Mouse (Mus musculus): ENCODE measurements at regions not wholly inside any gene's neighbourhood (a gene's known extent, or its start where the extent isn't known, plus 50 kb on each side); places are given as distances from the start of the nearest gene placed in this dataset.

- Histone ChIP-seq H3K27me3 (ENCODE audit: control insufficient read depth, insufficient read depth, low read length) (no peaks in the 10 kb centered on the region), H3K4me3 (ENCODE audit: low read depth, low read length) (no peak overlapping the region), H3K36me3 (ENCODE audit: control insufficient read depth, insufficient read depth, low read length) (no peaks in the 10 kb centered on the region), H3K9me3 (ENCODE audit: control insufficient read depth, low read depth, low read length) (no peaks in the 10 kb centered on the region), H3K27ac (ENCODE audit: low read length) (no peak overlapping the region), H3K4me2 (replicated peaks; ENCODE audit: low read depth, low read length) (no peak overlapping the region), H3K9ac (replicated peaks; ENCODE audit: low read depth, low read length) (no peak overlapping the region), H3K4me1 (ENCODE audit: control insufficient read depth, insufficient read depth, low read length) (no peaks in the 10 kb centered on the region)
- WGBS, result 58% methylated on average over 3 of the region's 3 CpGs
- ATAC-seq (ENCODE audit: insufficient number of reproducible peaks, insufficient read depth, low FRiP score, low read depth), result no peak
These were observed 322.9 kb upstream of the Rora start for GRCm38 (mm10) chr9:68330721-68331120.

- WGBS, result 53% methylated on average over 3 of the region's 3 CpGs
- Histone ChIP-seq H3K9me3 (ENCODE audit: control insufficient read depth, low read depth, low read length) (no peaks in the 10 kb centered on the region), H3K4me3 (ENCODE audit: low read depth, low read length) (no peak overlapping the region), H3K27ac (ENCODE audit: low read length) (no peak overlapping the region), H3K9ac (replicated peaks; ENCODE audit: low read depth, low read length) (no peak overlapping the region), H3K4me2 (replicated peaks; ENCODE audit: low read depth, low read length) (no peak overlapping the region), H3K36me3 (ENCODE audit: control insufficient read depth, insufficient read depth, low read length) (no peaks in the 10 kb centered on the region), H3K27me3 (ENCODE audit: control insufficient read depth, insufficient read depth, low read length) (no peaks in the 10 kb centered on the region), H3K4me1 (ENCODE audit: control insufficient read depth, insufficient read depth, low read length) (no peaks in the 10 kb centered on the region)
- no peak for ATAC-seq (ENCODE audit: insufficient number of reproducible peaks, insufficient read depth, low FRiP score, low read depth)
These were observed 312.7 kb upstream of the Rora start for GRCm38 (mm10) chr9:68340921-68341320.

- Histone ChIP-seq H3K4me2 (replicated peaks; ENCODE audit: low read depth, low read length) (no peak overlapping the region), H3K36me3 (ENCODE audit: control insufficient read depth, insufficient read depth, low read length) (no peaks in the 10 kb centered on the region)
These were observed 312.1 kb upstream of the Rora start for GRCm38 (mm10) chr9:68341511-68341910.

GRCm38 (mm10) chr9:68347426-68347825, 306.2 kb upstream of the Rora start:
- WGBS, result 45% methylated on average over 6 of the region's 6 CpGs
- ATAC-seq (ENCODE audit: insufficient number of reproducible peaks, insufficient read depth, low FRiP score, low read depth), result no peak
- Histone ChIP-seq H3K9me3 (ENCODE audit: control insufficient read depth, low read depth, low read length) (no peaks in the 10 kb centered on the region), H3K4me3 (ENCODE audit: low read depth, low read length) (no peak overlapping the region), H3K27me3 (ENCODE audit: control insufficient read depth, insufficient read depth, low read length) (no peaks in the 10 kb centered on the region), H3K4me1 (ENCODE audit: control insufficient read depth, insufficient read depth, low read length) (no peaks in the 10 kb centered on the region), H3K36me3 (ENCODE audit: control insufficient read depth, insufficient read depth, low read length) (no peaks in the 10 kb centered on the region), H3K4me2 (replicated peaks; ENCODE audit: low read depth, low read length) (no peak overlapping the region), H3K9ac (replicated peaks; ENCODE audit: low read depth, low read length) (no peak overlapping the region), H3K27ac (ENCODE audit: low read length) (no peak overlapping the region)

More at GRCm38 (mm10) chr9:68341511-68341910, 312.1 kb upstream of the Rora start:
- Histone ChIP-seq H3K4me1 (ENCODE audit: control insufficient read depth, insufficient read depth, low read length) (no peaks in the 10 kb centered on the region), H3K27me3 (ENCODE audit: control insufficient read depth, insufficient read depth, low read length) (no peaks in the 10 kb centered on the region), H3K4me3 (ENCODE audit: low read depth, low read length) (no peak overlapping the region), H3K9me3 (ENCODE audit: control insufficient read depth, low read depth, low read length) (no peaks in the 10 kb centered on the region), H3K27ac (ENCODE audit: low read length) (no peak overlapping the region), H3K9ac (replicated peaks; ENCODE audit: low read depth, low read length) (no peak overlapping the region)
- no peak for ATAC-seq (ENCODE audit: insufficient number of reproducible peaks, insufficient read depth, low FRiP score, low read depth)
- 91% methylated on average over 3 of the region's 3 CpGs for WGBS

- Histone ChIP-seq H3K27me3 (ENCODE audit: control insufficient read depth, insufficient read depth, low read length) (no peaks in the 10 kb centered on the region), H3K4me1 (ENCODE audit: control insufficient read depth, insufficient read depth, low read length) (no peaks in the 10 kb centered on the region), H3K9me3 (ENCODE audit: control insufficient read depth, low read depth, low read length) (no peaks in the 10 kb centered on the region), H3K36me3 (ENCODE audit: control insufficient read depth, insufficient read depth, low read length) (no peaks in the 10 kb centered on the region), H3K4me3 (ENCODE audit: low read depth, low read length) (no peak overlapping the region), H3K4me2 (replicated peaks; ENCODE audit: low read depth, low read length) (no peak overlapping the region), H3K9ac (replicated peaks; ENCODE audit: low read depth, low read length) (no peak overlapping the region), H3K27ac (ENCODE audit: low read length) (no peak overlapping the region)
- no peak for ATAC-seq (ENCODE audit: insufficient number of reproducible peaks, insufficient read depth, low FRiP score, low read depth)
- 89% methylated on average over 4 of the region's 4 CpGs for WGBS
These were observed 302.1 kb upstream of the Rora start for GRCm38 (mm10) chr9:68351466-68351865.

- Histone ChIP-seq H3K27me3 (ENCODE audit: control insufficient read depth, insufficient read depth, low read length) (no peaks in the 10 kb centered on the region), H3K4me1 (ENCODE audit: control insufficient read depth, insufficient read depth, low read length) (no peaks in the 10 kb centered on the region), H3K9me3 (ENCODE audit: control insufficient read depth, low read depth, low read length) (no peaks in the 10 kb centered on the region), H3K36me3 (ENCODE audit: control insufficient read depth, insufficient read depth, low read length) (no peaks in the 10 kb centered on the region), H3K4me3 (ENCODE audit: low read depth, low read length) (no peak overlapping the region), H3K9ac (replicated peaks; ENCODE audit: low read depth, low read length) (no peak overlapping the region), H3K27ac (ENCODE audit: low read length) (no peak overlapping the region), H3K4me2 (replicated peaks; ENCODE audit: low read depth, low read length) (no peak overlapping the region)
- 78% methylated on average over 4 of the region's 4 CpGs for WGBS
- no peak for ATAC-seq (ENCODE audit: insufficient number of reproducible peaks, insufficient read depth, low FRiP score, low read depth)
These were observed 299.1 kb upstream of the Rora start for GRCm38 (mm10) chr9:68354470-68354869.

- Histone ChIP-seq H3K27ac (ENCODE audit: low read length) (no peak overlapping the region), H3K9me3 (ENCODE audit: control insufficient read depth, low read depth, low read length) (no peaks in the 10 kb centered on the region), H3K4me2 (replicated peaks; ENCODE audit: low read depth, low read length) (no peak overlapping the region), H3K4me3 (ENCODE audit: low read depth, low read length) (no peak overlapping the region), H3K4me1 (ENCODE audit: control insufficient read depth, insufficient read depth, low read length) (no peaks in the 10 kb centered on the region), H3K9ac (replicated peaks; ENCODE audit: low read depth, low read length) (no peak overlapping the region), H3K27me3 (ENCODE audit: control insufficient read depth, insufficient read depth, low read length) (no peaks in the 10 kb centered on the region), H3K36me3 (ENCODE audit: control insufficient read depth, insufficient read depth, low read length) (no peaks in the 10 kb centered on the region)
- no peak for ATAC-seq (ENCODE audit: insufficient number of reproducible peaks, insufficient read depth, low FRiP score, low read depth)
- WGBS, result 56% methylated on average over 4 of the region's 4 CpGs
These were observed 297.5 kb upstream of the Rora start for GRCm38 (mm10) chr9:68356078-68356477.

GRCm38 (mm10) chr9:68357231-68357630, 296.4 kb upstream of the Rora start:
- ATAC-seq (ENCODE audit: insufficient number of reproducible peaks, insufficient read depth, low FRiP score, low read depth), result no peak
- no peak overlapping the region for H3K4me2 ChIP-seq (replicated peaks; ENCODE audit: low read depth, low read length)
- no peaks in the 10 kb centered on the region for H3K4me1 ChIP-seq (ENCODE audit: control insufficient read depth, insufficient read depth, low read length)
- H3K4me3 ChIP-seq (ENCODE audit: low read depth, low read length), result no peak overlapping the region
- no peaks in the 10 kb centered on the region for H3K9me3 ChIP-seq (ENCODE audit: control insufficient read depth, low read depth, low read length)
- WGBS, result 72% methylated on average over 5 of the region's 5 CpGs
- H3K36me3 ChIP-seq (ENCODE audit: control insufficient read depth, insufficient read depth, low read length), result no peaks in the 10 kb centered on the region
- no peaks in the 10 kb centered on the region for H3K27me3 ChIP-seq (ENCODE audit: control insufficient read depth, insufficient read depth, low read length)
- no peak overlapping the region for H3K9ac ChIP-seq (replicated peaks; ENCODE audit: low read depth, low read length)
- H3K27ac ChIP-seq (ENCODE audit: low read length), result no peak overlapping the region

GRCm38 (mm10) chr9:68366973-68367372, 286.6 kb upstream of the Rora start:
- H3K4me3 ChIP-seq (ENCODE audit: low read depth, low read length), result no peak overlapping the region
- no peak overlapping the region for H3K9ac ChIP-seq (replicated peaks; ENCODE audit: low read depth, low read length)
- no peak overlapping the region for H3K4me2 ChIP-seq (replicated peaks; ENCODE audit: low read depth, low read length)
- no peaks in the 10 kb centered on the region for H3K9me3 ChIP-seq (ENCODE audit: control insufficient read depth, low read depth, low read length)
- H3K27me3 ChIP-seq (ENCODE audit: control insufficient read depth, insufficient read depth, low read length), result no peaks in the 10 kb centered on the region
- H3K36me3 ChIP-seq (ENCODE audit: control insufficient read depth, insufficient read depth, low read length), result no peaks in the 10 kb centered on the region
- ATAC-seq (ENCODE audit: insufficient number of reproducible peaks, insufficient read depth, low FRiP score, low read depth), result no peak
- no peak overlapping the region for H3K27ac ChIP-seq (ENCODE audit: low read length)
- no peaks in the 10 kb centered on the region for H3K4me1 ChIP-seq (ENCODE audit: control insufficient read depth, insufficient read depth, low read length)
- WGBS, result 56% methylated on average over 3 of the region's 3 CpGs

Data from stomach, embryonic 14.5 days (tissue).